Mouse (Mus musculus) splenic B cell, adult 2 months (primary cell): Measurements from ENCODE around the gene Defb22.
A peak's percentile ranks its signal among the peaks of the same experiment; 100 is the strongest.

Source experiments
- DNase-seq: peaks from one replicate; pipeline ENCODE4 v3.0.0-alpha.2; 2011; ENCODE audit warnings: low read depth, low spot score
- H3K27me3 ChIP-seq: 2 replicates; pipeline ENCODE4 v1.6.1; 2012; ENCODE audit warnings: mild to moderate bottlenecking, low read length, moderate library complexity, mixed read lengths; ENCODE audit not compliant: control insufficient read depth, poor library complexity, insufficient read depth, severe bottlenecking
- H3K36me3 ChIP-seq: 2 replicates; pipeline ENCODE4 v1.6.1; 2012; ENCODE audit warnings: mild to moderate bottlenecking, low read length, moderate library complexity, mixed read lengths; ENCODE audit not compliant: control insufficient read depth, poor library complexity, insufficient read depth, severe bottlenecking

The Defb22 gene

GRCm38 (mm10) chr2:152490038-152490437 lies at the start of gene Defb22:
Gene Defb22, minus strand, starts transcription at chr2:152490138.
- no peaks in the 10 kb centered on the region for H3K36me3 ChIP-seq

DNA sequence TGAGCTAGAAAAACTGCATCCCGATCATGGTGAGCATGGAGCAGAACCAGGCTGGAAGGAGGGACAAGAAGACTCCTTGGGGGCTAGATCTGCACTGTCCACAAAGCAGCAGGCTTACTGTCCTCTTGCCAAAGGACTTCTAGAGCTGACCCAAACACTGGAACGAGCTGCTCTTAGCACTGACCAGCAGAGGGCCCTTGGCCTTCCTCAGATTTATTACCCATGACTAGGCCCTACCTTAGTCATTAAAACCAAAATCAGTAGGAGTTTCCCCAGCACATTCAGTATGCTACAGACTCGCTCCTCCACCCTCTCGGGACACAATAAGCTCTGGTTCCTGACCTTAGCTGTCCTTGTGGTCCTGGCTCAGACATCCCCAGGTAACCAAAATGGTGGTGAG lies 28.0 kb upstream of the Defb22 start, which contains the start of gene Defb28:
Defb28 (plus strand) TSS at position 275 of the 400 bp plus-strand sequence.
- Histone ChIP-seq H3K27me3 (no peaks in the 10 kb centered on the region), H3K36me3 (no peaks in the 10 kb centered on the region)
- no peak for DNase-seq

More at GRCm38 (mm10) chr2:152490038-152490437, at the start of gene Defb22:
- no peak for DNase-seq
- no peaks in the 10 kb centered on the region for H3K27me3 ChIP-seq

- DNase-seq = no peak
- no peaks in the 10 kb centered on the region for H3K36me3 ChIP-seq
- no peaks in the 10 kb centered on the region for H3K27me3 ChIP-seq
Measured at GRCm38 (mm10) chr2:152516084-152516483, 26.1 kb upstream of the Defb22 start.

DNA sequence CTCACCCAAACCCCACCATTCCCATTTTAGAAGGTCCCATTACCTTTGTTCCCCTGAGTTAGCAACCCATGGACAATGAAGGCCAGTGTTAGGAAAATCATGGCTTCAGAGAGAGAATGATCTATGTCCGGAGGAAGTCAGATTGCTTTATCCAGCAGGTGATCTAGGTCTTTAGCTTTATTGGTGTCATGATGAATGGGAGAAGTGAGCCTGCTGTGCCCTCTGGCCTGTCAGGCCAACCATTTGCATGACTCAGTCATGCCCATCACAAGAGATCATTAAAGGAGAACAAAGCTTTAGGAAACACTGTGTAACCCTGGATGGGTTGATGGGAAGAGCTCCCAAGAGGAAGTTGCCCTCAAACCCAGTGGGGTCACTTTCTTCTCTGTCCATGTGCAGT lies 21.7 kb upstream of the Defb22 start, which contains the start of gene Defb26:
Defb26 (minus strand) TSS at position 101 of the 400 bp plus-strand sequence.
- no peaks in the 10 kb centered on the region; the same call in 1 of the 2 replicates for H3K27me3 ChIP-seq
- no peak for DNase-seq
- no peaks in the 10 kb centered on the region for H3K36me3 ChIP-seq

DNA sequence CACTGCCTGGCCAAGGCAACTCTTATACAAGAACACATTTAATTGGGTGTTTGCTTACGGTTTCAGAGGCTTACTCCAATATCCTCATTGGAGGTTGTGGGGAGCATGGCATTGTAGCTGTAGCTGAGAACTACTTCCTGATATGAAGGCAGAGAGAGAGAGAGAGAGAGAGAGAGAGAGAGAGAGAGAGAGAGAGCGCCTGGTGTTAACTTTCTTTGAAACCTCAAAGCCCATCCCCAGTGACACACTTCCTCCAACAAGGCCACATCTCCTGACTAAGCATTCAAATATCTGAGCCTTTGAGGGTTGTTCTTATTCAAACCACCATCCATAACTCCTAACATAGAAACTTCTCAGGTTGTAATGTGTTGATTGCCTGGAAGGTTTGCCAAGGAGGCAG lies 14.0 kb upstream of the Defb22 start:
- H3K36me3 ChIP-seq = no peaks in the 10 kb centered on the region
- DNase-seq = no peak
- H3K27me3 ChIP-seq = no peaks in the 10 kb centered on the region; the same call in 1 of the 2 replicates

DNA sequence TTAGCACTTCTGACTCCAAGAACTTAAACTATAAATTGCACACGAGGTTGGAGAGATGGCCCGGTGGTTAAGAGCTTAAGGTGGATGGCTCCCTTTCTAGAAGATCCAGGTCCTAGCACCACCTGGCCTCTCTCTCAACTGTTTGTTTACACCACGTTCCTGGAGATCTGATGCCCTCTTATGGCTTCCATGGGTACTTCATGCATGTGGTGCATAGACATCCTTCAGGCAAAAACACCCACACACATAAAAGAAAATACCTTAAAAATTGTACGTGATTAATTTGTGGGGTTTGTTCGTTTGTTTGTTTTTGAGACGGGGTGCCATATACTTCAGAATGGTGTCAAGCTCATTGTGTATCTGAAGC lies 10.9 kb upstream of the Defb22 start:
- no peak for DNase-seq
- H3K27me3 ChIP-seq = no peaks in the 10 kb centered on the region
- no peaks in the 10 kb centered on the region for H3K36me3 ChIP-seq

- H3K27me3 ChIP-seq = no peaks in the 10 kb centered on the region
- DNase-seq = no peak
Measured at GRCm38 (mm10) chr2:152500204-152500862, 10.4 kb upstream of the Defb22 start.

GRCm38 (mm10) chr2:152498020-152498419 lies 8.1 kb upstream of the Defb22 start:
- H3K27me3 ChIP-seq = no peaks in the 10 kb centered on the region
- H3K36me3 ChIP-seq = no peaks in the 10 kb centered on the region
- DNase-seq = no peak

More at GRCm38 (mm10) chr2:152500204-152500862, 10.4 kb upstream of the Defb22 start:
- no peaks in the 10 kb centered on the region for H3K36me3 ChIP-seq

GRCm38 (mm10) chr2:152493151-152493550 lies 3.2 kb upstream of the Defb22 start:
- Histone ChIP-seq H3K27me3 (no peaks in the 10 kb centered on the region), H3K36me3 (no peaks in the 10 kb centered on the region)
- DNase-seq = no peak

DNA sequence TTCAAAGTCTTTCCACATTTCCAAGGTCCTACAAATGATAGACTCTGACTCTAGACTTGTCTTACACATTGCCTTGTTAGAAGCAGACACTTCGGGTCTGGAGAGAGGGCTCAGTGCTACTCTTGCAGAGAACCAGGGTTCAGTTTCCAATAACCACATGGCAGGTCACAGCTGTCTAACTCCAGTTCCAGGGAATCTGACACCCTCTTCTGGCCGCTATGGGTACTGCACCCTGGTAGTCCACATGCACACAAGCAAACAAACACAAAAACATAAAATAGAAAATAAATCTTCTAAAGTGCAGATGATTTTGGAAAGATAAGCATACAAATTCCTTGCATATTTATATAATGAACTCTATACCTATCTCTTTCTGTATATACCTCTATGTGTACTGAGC lies 2.9 kb downstream of the Defb22 start:
- no peaks in the 10 kb centered on the region for H3K36me3 ChIP-seq
- H3K27me3 ChIP-seq = no peaks in the 10 kb centered on the region
- DNase-seq = no peak

DNA sequence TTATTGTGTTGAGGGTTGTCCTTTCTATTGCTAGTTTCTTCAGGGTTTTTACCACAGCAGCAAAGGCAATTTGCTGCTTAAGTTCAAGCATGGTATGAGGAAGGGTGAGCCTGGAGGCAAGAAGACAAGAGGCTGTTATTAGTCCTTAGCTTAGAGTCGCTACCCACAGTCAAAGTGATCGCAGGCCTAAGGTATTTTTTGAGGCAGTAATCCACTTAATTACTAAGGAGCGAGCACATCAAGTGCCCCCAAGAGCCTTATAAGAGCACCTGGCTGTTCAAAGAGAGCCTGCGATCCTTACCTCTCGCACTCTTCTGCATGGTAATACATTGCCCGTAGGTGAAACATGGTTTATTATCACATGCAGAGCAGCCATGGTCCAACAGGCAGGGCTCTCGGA lies 8.2 kb downstream of the Defb22 start:
- Histone ChIP-seq H3K36me3 (no peaks in the 10 kb centered on the region), H3K27me3 (no peaks in the 10 kb centered on the region)
- DNase-seq = no peak

DNA sequence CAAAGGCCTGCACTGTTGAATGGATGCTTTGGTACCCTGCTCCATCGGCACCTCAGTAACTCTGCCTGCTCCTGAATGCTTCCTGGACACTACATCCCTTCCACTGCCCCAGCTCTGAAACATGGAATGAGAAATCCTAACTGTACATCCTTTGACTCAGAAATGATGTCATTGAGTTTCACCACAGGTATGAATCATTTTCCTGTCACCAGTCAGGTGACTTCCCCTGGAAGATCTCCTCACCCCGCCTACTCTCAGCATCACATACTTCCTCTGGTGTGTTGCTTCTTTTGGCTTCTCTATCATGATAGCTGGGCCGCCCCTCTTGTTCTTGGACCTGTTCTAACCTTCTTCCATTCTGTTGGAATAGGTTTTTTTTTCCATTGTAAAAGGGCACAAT lies 9.1 kb downstream of the Defb22 start:
- DNase-seq = no peak
- Histone ChIP-seq H3K27me3 (no peaks in the 10 kb centered on the region), H3K36me3 (no peaks in the 10 kb centered on the region)

DNA sequence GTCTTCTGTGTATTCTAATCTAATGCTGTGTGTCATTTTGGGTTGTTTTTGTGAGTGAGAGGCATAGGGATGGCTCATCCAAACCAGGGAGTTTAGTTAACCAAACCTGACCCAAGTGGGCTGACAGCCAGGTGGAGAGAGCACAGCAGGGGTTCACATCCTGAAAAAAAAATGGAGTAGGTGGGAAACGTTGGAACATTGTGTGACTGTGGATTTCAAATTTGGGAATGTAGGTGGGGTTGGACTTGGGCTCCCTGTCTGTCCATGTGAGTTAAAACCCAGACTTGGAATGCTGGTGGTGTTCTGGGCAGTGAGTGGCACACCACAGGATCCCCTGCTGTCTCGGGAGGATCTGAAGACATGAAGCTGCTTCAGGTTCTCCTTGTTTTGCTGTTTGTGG lies 13.2 kb downstream of the Defb22 start, which contains the start of gene Defb20:
Defb20 (plus strand) TSS at position 301 of the 400 bp plus-strand sequence.
- no peaks in the 10 kb centered on the region for H3K27me3 ChIP-seq
- no peak for DNase-seq
- H3K36me3 ChIP-seq = no peaks in the 10 kb centered on the region

DNA sequence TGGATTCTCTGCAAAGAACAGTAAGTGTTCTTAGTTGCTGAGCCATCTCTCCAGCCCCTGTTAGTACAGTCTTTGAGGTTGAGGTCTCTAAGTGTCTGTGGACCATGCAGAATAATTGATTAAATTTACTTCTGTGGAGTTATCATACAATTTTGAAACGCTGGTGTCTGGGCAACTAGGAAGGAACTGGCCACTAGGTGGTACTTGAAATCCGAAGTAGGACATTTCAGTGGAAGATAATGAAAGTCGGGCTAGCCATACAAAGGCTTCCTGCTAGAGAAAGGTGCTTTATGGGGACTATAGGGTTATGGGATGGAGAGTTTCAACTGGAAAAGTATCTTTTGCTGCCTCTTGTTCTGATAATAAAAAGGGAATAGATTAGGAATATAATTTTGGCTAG lies 17.5 kb downstream of the Defb22 start:
- Histone ChIP-seq H3K27me3 (no peaks in the 10 kb centered on the region), H3K36me3 (no peaks in the 10 kb centered on the region)
- DNase-seq = no peak

DNA sequence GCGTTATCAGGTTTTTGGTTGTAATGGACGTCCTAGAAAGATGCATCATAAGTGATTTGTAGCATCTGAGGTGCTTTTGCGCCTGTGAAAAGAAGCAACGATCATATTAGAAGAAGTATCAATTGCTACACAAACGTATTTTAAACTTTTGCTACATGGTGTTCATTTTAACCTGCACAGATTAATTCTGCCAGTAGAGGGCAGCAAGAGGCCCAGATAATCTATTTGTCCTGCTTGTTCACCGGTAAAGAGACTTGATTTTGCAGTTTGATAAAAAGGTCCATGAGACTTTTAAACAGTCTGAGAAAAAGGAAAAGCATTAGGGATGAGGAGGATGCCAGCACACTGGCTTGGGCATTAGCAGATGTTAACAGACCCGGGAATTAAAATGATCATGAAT lies 19.0 kb downstream of the Defb22 start:
- Histone ChIP-seq H3K27me3 (no peaks in the 10 kb centered on the region), H3K36me3 (no peaks in the 10 kb centered on the region)
- DNase-seq = peak; percentile 58
